Mouse (Mus musculus): ENCODE results near the gene Fgfrl1. TPM values are rescaled to one million over a fixed set of nuclear protein-coding genes. Genes with fewer than 3 reads are reported as not detected.

Gene Fgfrl1
- polyA plus RNA-seq, 1 experiment from 2014 or later, result 57.6 TPM

GRCm38 (mm10) chr5:108675251-108675816, 16.8 kb upstream of the Fgfrl1 start, which contains the start of gene Slc26a1:
Gene Slc26a1, minus strand, starts transcription at chr5:108675569.
- no peaks in the 10 kb centered on the region for H3K27me3 ChIP-seq
- ChIA-PET POLR2A (no interaction called here), CTCF (interaction anchor here (0.8 to 2.5 kb wide), 5 partner anchors 8 to 51 kb away, joined by 3 to 6 read pairs (median 3); partner anchors contain the start of gene Fgfrl1)
- ATAC-seq, result peak; percentile 23
- DNase-seq (ENCODE audit: low read depth, low spot score), result no peak
- no peak for TF ChIP-seq CTCF (IDR thresholded peaks at IDR 0.05)
- in situ Hi-C loops (cut with MboI; ENCODE audit: low pct_unique_long_range_greater_than_20kb), result no loop called here

- in situ Hi-C loops (cut with MboI; ENCODE audit: low pct_unique_long_range_greater_than_20kb), result no loop called here
- POLR2A ChIA-PET, result interaction anchor here (1.3 kb wide), 1 partner anchor 8 kb away, joined by 3 read pairs; the partner anchor contains the start of gene Dgkq
- DNase-seq (ENCODE audit: low read depth, low spot score), result no peak
- no peak for ATAC-seq
- TF ChIP-seq CTCF (IDR thresholded peaks at IDR 0.05), result no peak
- CTCF ChIA-PET, result interaction anchor here (2.5 kb wide), 1 partner anchor 15 kb away, joined by 6 read pairs; the partner anchor contains the start of gene Fgfrl1
- no peaks in the 10 kb centered on the region for H3K27me3 ChIP-seq
These were observed 15.2 kb upstream of the Fgfrl1 start for GRCm38 (mm10) chr5:108676772-108677498.

- POLR2A ChIA-PET, result interaction anchor here (1.3 kb wide), 1 partner anchor 9 kb away, joined by 3 read pairs; the partner anchor contains the start of gene Dgkq
- ATAC-seq, result no peak
- no peak for DNase-seq (ENCODE audit: low read depth, low spot score)
- in situ Hi-C loops (cut with MboI; ENCODE audit: low pct_unique_long_range_greater_than_20kb), result no loop called here
- H3K27me3 ChIP-seq, result no peaks in the 10 kb centered on the region
- TF ChIP-seq CTCF (IDR thresholded peaks at IDR 0.05), result no peak
- CTCF ChIA-PET, result interaction anchor here (2.5 kb wide), 1 partner anchor 49 kb away, joined by 6 read pairs; no protein-coding TSS in a partner anchor
These were observed 14.4 kb upstream of the Fgfrl1 start for GRCm38 (mm10) chr5:108677605-108678295.

DNA sequence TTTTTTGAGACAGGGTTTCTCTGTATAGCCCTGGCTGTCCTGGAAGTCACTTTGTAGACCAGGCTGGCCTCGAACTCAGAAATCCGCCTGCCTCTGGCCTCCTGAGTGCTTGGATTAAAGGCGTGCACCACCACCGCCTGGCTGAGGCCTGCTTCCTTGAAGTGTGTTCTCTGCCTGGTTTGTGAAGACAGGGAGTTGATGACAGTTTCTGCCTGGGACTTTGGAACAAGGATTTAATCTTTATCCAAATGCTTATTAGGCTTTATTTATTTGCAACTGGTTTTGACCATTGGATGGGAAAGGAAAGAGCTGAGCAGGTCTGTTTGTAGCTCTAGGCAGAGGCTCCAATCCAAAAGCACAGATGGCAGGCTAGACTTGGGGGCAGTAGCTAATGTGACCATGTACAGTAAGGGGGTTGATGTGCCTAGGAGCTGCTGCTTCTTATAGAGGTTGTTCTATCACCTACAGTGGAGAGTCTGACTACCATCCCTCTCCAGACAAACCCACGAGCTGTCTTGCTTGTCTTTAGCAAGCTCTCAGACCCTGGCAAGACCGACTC, 13.8 kb upstream of the Fgfrl1 start:
- CTCF ChIA-PET, result interaction anchor here (1.3 to 3.6 kb wide), 4 partner anchors 9 to 48 kb away, joined by 3 to 20 read pairs (median 10); partner anchors contain the start of genes Dgkq and Fgfrl1

GRCm38 (mm10) chr5:108679909-108680308, 12.3 kb upstream of the Fgfrl1 start:
- CTCF ChIA-PET, result interaction anchor here (2.5 to 3.6 kb wide), 3 partner anchors 10 to 47 kb away, joined by 6 to 20 read pairs (median 15); partner anchors contain the start of genes Dgkq and Fgfrl1
- H3K27me3 ChIP-seq, result no peaks in the 10 kb centered on the region
- ATAC-seq (no peak), DNase-seq (ENCODE audit: low read depth, low spot score) (no peak)
- in situ Hi-C loops (cut with MboI; ENCODE audit: low pct_unique_long_range_greater_than_20kb), result no loop called here
- POLR2A ChIA-PET, result no interaction called here
- no peak for TF ChIP-seq CTCF (IDR thresholded peaks at IDR 0.05)

More for the DNA sequence above, 13.8 kb upstream of the Fgfrl1 start:
- DNase-seq (ENCODE audit: low read depth, low spot score) (no peak), ATAC-seq (no peak)
- TF ChIP-seq CTCF (IDR thresholded peaks at IDR 0.05), result no peak
- no peaks in the 10 kb centered on the region for H3K27me3 ChIP-seq
- in situ Hi-C loops (cut with MboI; ENCODE audit: low pct_unique_long_range_greater_than_20kb), result no loop called here
- POLR2A ChIA-PET, result interaction anchor here (1.3 kb wide), 1 partner anchor 9 kb away, joined by 3 read pairs; the partner anchor contains the start of gene Dgkq

- ChIA-PET POLR2A (no interaction called here), CTCF (interaction anchor here (2.7 to 3.6 kb wide), 2 partner anchors 11 kb away, joined by 15 to 20 read pairs; partner anchors contain the start of genes Dgkq and Fgfrl1)
- ATAC-seq (peak; percentile 59), DNase-seq (ENCODE audit: low read depth, low spot score) (no peak)
- TF ChIP-seq CTCF (IDR thresholded peaks at IDR 0.05), result no peak
- in situ Hi-C loops (cut with MboI; ENCODE audit: low pct_unique_long_range_greater_than_20kb), result no loop called here
- H3K27me3 ChIP-seq, result no peaks in the 10 kb centered on the region
These were observed 11.3 kb upstream of the Fgfrl1 start for GRCm38 (mm10) chr5:108680871-108681270.

DNA sequence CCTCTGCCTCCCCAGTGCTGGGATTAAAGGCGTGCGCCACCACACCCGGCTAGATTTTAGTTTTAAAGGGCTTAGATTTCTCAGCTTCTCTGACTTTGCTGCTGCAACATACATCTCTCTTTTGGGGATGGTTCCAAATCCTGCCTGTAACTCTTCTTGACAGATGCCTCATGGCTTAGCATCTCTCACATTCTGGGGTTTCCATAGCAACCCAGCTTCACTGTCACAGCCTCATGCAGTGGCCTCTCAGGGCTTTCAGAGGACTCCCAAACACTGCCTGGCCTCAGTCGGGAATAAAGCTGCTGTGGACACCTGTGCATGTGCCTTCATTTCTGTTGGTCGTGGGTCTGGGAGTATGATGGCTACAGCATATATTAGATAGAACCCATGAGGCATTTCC, 3.1 kb upstream of the Fgfrl1 start:
- TF ChIP-seq CTCF (IDR thresholded peaks at IDR 0.05), result no peak
- CTCF ChIA-PET, result interaction anchor here (1.6 kb wide), 1 partner anchor 18 kb away, joined by 4 read pairs; no protein-coding TSS in a partner anchor
- no peaks in the 10 kb centered on the region for H3K27me3 ChIP-seq
- POLR2A ChIA-PET, result no interaction called here
- in situ Hi-C loops (cut with MboI; ENCODE audit: low pct_unique_long_range_greater_than_20kb), result no loop called here
- ATAC-seq, result no peak
- DNase-seq (ENCODE audit: low read depth, low spot score), result no peak

GRCm38 (mm10) chr5:108691152-108691551, 1.0 kb upstream of the Fgfrl1 start:
- ATAC-seq (no peak), DNase-seq (ENCODE audit: low read depth, low spot score) (no peak)
- CTCF ChIA-PET, result interaction anchor here (0.8 to 4.6 kb wide), 9 partner anchors 11 to 36 kb away, joined by 3 to 30 read pairs (median 5); partner anchors contain the start of genes Dgkq and Slc26a1
- in situ Hi-C loops (cut with MboI; ENCODE audit: low pct_unique_long_range_greater_than_20kb), result no loop called here
- POLR2A ChIA-PET, result interaction anchor here (1.2 kb wide), 1 partner anchor 20 kb away, joined by 5 read pairs; no protein-coding TSS in a partner anchor
- H3K27me3 ChIP-seq, result no peaks in the 10 kb centered on the region
- TF ChIP-seq CTCF (IDR thresholded peaks at IDR 0.05), result no peak

DNA sequence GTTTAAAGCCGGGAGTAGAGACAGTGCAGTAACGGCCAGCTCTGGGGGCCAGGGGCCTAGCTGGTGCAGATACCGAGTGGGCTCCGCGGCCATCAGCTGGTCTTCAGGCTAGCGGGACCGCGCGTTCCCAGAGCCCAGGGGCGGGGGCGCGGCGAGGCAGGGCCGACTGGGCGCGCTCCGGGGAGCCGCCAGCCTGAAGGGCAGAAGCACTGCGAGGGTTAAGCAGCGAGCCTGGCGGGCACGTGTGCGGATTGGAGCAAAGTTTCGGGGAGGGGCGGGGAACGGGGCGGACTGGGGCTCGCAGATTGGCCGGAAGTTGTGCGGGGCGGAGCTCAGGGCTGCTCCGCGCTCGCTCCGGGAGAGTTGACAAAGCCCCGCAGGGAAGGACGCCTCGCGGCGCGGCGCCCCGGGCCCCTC, 1.7 kb downstream of the Fgfrl1 start:
- DNase-seq (ENCODE audit: low read depth, low spot score), result peak; percentile 73
- ATAC-seq, result peak; percentile 97
- TF ChIP-seq CTCF (IDR thresholded peaks at IDR 0.05), result no peak
- in situ Hi-C loops (cut with MboI; ENCODE audit: low pct_unique_long_range_greater_than_20kb), result no loop called here
- CTCF ChIA-PET, result interaction anchor here (0.6 to 4.6 kb wide), 6 partner anchors 19 to 37 kb away, joined by 3 to 30 read pairs (median 4); partner anchors contain the start of gene Dgkq
- no peaks in the 10 kb centered on the region for H3K27me3 ChIP-seq
- POLR2A ChIA-PET, result interaction anchor here (1.0 to 1.6 kb wide), 4 partner anchors 23 to 34 kb away, joined by 3 to 5 read pairs (median 4); no protein-coding TSS in a partner anchor
